Mouse (Mus musculus): Measurements from ENCODE around the gene Zc3h14. TPM values are rescaled to one million over a fixed set of nuclear protein-coding genes. Genes with fewer than 3 reads are reported as not detected.

Zc3h14 gene
- 103 and 109 TPM in 2 replicates for polyA plus RNA-seq (2015; fragmentation: Nextera tagmentation; extraction: Ambion mirVana)

DNA sequence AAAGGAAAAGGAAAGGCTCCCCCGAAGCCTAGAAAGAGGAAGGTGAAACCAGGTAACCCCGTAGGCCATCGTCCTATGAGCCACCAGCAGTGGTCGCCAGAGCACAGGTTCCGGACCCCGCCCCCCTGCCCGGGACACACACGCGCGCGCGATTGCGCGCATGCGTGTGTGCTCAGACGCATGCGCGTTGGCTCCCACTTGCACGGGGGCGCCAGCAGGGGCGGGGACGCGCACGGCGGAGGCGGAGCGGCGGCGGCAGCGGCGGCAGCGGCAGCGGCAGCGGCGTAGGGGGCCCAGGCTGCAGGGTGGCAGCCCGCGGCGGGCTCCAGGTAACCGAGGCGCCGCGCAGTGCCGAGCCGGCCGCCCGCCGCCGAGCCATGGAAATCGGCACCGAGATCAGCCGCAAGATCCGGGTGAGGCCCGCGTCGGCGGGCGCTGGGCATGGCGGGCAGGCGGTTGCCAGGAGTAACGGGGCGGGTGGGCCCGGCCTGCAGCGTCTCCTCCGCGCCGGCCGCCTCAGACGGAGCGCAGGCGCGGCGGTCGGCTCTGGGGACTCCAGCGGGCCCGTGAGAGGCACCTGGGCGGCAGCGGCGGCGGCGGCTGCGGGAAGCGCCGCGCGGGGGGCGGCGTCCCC, at the start of gene Zc3h14:
TSS of gene Zc3h14 (plus strand) at position 219 of the 634 bp plus-strand sequence.
- no peaks in the 10 kb centered on the region for H3K9me3 ChIP-seq
- H3K4me3 ChIP-seq: peak within 1 kb of the TSS; percentile 97
- H3K9ac ChIP-seq: peak within 1 kb of the TSS; percentile 98
- ATAC-seq (ENCODE audit: low FRiP score, low read depth): peak; percentile 92
- no peaks in the 10 kb centered on the region for H3K36me3 ChIP-seq
- peaks cover 33% of the 10 kb centered on the region for H3K4me1 ChIP-seq (replicated peaks)
- H3K27ac ChIP-seq (replicated peaks): peak within 1 kb of the TSS; percentile 96
- peak within 1 kb of the TSS; percentile 75 for H3K4me2 ChIP-seq
- H3K27me3 ChIP-seq: no peaks in the 10 kb centered on the region
- whole genome bisulfite sequencing: under 1% methylated on average over 64 of the region's 87 CpGs

DNA sequence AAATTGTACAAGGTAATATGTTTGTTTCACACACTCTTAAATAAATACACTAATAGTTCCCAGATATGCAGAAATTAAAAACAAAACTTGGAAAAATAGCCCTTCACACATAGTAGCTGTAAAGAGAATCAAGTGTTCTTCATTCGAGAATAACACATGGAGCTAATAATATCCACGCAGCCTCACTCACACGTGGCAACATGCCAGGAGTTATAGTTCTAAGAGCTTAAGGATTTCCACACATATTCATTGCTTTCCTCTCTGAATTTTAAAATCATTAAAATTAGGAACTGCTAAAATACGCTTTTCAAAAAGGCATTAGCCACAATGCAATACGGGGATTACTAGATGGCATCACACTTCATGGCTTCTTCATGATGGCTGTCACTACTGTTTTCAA, 49.6 kb upstream of the Zc3h14 start:
- Histone ChIP-seq H3K9ac (no peak overlapping the region), H3K9me3 (no peaks in the 10 kb centered on the region), H3K27ac (replicated peaks) (no peak overlapping the region), H3K4me2 (no peak overlapping the region), H3K4me3 (no peak overlapping the region), H3K36me3 (no peaks in the 10 kb centered on the region; the same call in 1 of the 2 replicates), H3K4me1 (replicated peaks) (no peaks in the 10 kb centered on the region), H3K27me3 (no peaks in the 10 kb centered on the region)
- 86% methylated on average over 5 of the region's 5 CpGs for WGBS
- ATAC-seq (ENCODE audit: low FRiP score, low read depth): no peak

DNA sequence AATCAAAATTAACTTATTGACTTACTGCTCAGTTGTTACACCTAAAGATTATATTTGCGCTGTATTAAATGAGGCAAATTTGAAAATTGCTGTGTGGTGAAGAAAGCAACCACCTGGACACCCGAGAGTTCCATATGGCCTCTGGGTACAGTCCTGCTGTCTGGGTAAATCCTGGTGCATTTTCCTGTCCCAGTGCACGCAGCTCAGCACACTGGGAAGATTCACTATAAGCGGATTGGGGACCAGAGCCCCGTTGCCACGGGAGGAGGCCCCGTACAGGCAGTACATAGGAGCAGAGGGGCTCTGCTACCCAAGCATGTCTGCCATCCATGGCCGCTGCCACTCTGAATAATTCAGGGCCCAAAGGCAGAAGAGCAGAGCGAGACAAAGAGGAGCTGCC, 45.2 kb upstream of the Zc3h14 start:
- Histone ChIP-seq H3K4me1 (replicated peaks) (no peaks in the 10 kb centered on the region), H3K27me3 (no peaks in the 10 kb centered on the region), H3K4me2 (no peak overlapping the region), H3K9me3 (no peaks in the 10 kb centered on the region), H3K9ac (no peak overlapping the region), H3K36me3 (no peaks in the 10 kb centered on the region; the same call in 1 of the 2 replicates), H3K4me3 (no peak overlapping the region), H3K27ac (replicated peaks) (no peak overlapping the region)
- ATAC-seq (ENCODE audit: low FRiP score, low read depth): no peak
- 78% methylated on average over 9 of the region's 9 CpGs for WGBS

DNA sequence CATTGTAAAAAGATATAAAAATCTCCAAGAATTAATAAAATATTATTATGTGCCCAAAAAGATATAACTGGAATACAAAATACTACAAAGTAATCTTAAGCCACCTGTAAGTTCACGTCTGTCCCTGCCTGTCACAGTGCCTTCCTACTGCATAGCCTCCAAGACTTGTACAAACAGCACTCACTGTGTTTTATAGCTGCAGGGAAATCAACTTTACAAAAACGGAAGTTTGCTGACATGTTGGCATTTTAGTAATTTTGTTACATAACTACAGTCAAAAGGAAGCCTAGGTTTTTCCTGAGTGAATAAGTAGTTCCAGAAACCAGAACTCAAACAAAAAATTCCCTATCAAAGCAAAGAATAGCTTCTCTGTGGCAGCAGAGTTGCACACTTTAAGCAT, 43.2 kb upstream of the Zc3h14 start:
- H3K4me2 ChIP-seq: no peak overlapping the region
- H3K27ac ChIP-seq (replicated peaks): no peak overlapping the region
- H3K4me3 ChIP-seq: no peak overlapping the region
- no peaks in the 10 kb centered on the region for H3K27me3 ChIP-seq
- H3K4me1 ChIP-seq (replicated peaks): no peaks in the 10 kb centered on the region
- H3K9ac ChIP-seq: no peak overlapping the region
- no peak for ATAC-seq (ENCODE audit: low FRiP score, low read depth)
- WGBS: 80% methylated on average over 2 of the region's 2 CpGs
- H3K9me3 ChIP-seq: no peaks in the 10 kb centered on the region
- H3K36me3 ChIP-seq: no peaks in the 10 kb centered on the region; the same call in 1 of the 2 replicates

DNA sequence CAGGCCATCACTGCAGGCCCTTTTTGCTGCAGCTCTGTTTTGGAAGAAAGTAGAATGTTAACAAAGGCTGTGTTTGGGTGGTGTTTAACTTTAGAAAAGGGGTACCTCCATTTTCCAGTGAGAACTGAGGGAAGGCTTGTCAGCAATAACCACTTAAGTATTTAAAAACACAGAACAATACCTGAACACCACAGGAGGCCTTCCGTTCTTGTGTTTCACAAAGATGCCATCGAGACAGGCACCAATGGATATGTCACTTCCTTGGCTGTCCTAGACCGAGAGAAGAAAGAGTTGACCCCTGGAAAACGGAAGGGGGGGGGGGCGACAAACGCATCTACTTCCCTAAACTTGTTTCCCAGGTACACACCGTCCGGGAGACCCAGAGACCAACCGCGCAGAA, 42.8 kb upstream of the Zc3h14 start:
- H3K4me1 ChIP-seq (replicated peaks): no peaks in the 10 kb centered on the region
- H3K36me3 ChIP-seq: no peaks in the 10 kb centered on the region; the same call in 1 of the 2 replicates
- H3K27me3 ChIP-seq: no peaks in the 10 kb centered on the region
- H3K4me3 ChIP-seq: no peak overlapping the region
- no peak for ATAC-seq (ENCODE audit: low FRiP score, low read depth)
- no peak overlapping the region for H3K9ac ChIP-seq
- H3K27ac ChIP-seq (replicated peaks): no peak overlapping the region
- no peaks in the 10 kb centered on the region for H3K9me3 ChIP-seq
- 72% methylated on average over 10 of the region's 10 CpGs for WGBS
- H3K4me2 ChIP-seq: no peak overlapping the region

DNA sequence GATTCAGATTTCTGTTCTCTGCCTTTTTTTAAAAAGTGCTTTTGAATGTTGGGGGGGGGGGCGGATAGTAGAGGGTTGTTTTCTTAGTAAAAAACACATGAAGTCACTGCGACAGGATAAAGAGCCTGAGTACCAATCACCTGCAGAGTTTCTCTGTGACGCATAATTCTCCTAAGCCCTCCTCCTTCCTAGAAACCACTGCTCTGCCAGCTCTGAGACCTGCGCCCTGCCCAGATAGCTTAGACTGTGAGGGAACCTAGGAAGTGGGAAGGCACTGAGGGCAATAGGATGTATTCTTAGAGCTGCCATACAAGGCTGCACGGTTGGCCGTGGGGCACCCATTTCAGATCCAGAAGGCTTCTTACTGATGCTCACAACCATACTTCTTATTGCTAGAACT, 33.9 kb upstream of the Zc3h14 start:
- no peak overlapping the region for H3K27ac ChIP-seq (replicated peaks)
- H3K36me3 ChIP-seq: no peaks in the 10 kb centered on the region
- ATAC-seq (ENCODE audit: low FRiP score, low read depth): no peak
- no peak overlapping the region for H3K4me2 ChIP-seq
- WGBS: 70% methylated on average over 6 of the region's 6 CpGs
- no peaks in the 10 kb centered on the region for H3K4me1 ChIP-seq (replicated peaks)
- no peaks in the 10 kb centered on the region for H3K9me3 ChIP-seq
- H3K4me3 ChIP-seq: no peak overlapping the region
- no peaks in the 10 kb centered on the region for H3K27me3 ChIP-seq
- no peak overlapping the region for H3K9ac ChIP-seq

DNA sequence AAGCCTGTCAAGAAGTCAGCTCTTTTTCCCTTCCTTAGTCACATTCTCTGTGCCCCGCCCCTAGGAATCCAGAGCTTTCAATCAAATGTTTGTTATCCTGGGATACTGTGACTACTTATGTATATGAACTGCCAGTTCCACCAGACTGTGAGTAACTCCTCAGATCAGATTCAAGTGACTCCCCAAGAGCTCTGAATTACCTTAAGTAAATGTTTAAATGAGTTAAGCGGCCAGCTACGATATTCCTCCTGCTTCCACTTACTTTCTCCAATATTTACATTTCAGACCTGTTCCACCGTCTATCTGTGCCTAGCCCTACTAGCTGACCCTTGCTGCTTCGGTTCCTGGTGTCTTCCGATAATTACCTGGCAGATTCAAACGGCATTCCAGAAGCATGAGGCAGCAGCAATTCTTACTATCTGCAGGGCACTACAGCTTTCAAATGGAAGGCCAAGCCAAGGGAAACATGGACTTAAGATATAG, 33.1 kb upstream of the Zc3h14 start:
- no peaks in the 10 kb centered on the region for H3K27me3 ChIP-seq
- H3K36me3 ChIP-seq: no peaks in the 10 kb centered on the region
- no peak for ATAC-seq (ENCODE audit: low FRiP score, low read depth)
- no peak overlapping the region for H3K9ac ChIP-seq
- H3K27ac ChIP-seq (replicated peaks): no peak overlapping the region
- H3K4me2 ChIP-seq: no peak overlapping the region
- no peaks in the 10 kb centered on the region for H3K4me1 ChIP-seq (replicated peaks)
- no peaks in the 10 kb centered on the region for H3K9me3 ChIP-seq
- no peak overlapping the region for H3K4me3 ChIP-seq
- WGBS: 71% methylated on average over 7 of the region's 7 CpGs

DNA sequence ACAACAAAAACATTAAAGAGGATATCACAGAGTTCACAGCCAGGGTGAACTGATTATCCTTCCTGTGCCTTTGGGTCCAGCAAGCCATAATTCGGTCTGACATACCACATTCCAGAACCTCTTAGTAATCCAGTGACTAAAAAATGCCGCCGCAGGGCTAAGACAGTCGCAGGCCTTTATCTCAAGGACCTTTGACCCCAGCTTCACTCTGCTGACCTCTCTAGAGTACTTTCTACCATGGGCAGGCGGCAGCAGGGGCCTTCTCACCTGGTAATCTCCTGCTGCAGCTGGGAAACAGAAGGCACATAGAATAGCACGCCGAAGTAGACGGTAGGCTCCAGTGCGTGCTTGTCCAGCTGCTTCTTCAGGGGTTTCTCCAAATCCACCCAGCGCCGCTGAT, 32.0 kb upstream of the Zc3h14 start:
- WGBS: 44% methylated on average over 11 of the region's 11 CpGs

DNA sequence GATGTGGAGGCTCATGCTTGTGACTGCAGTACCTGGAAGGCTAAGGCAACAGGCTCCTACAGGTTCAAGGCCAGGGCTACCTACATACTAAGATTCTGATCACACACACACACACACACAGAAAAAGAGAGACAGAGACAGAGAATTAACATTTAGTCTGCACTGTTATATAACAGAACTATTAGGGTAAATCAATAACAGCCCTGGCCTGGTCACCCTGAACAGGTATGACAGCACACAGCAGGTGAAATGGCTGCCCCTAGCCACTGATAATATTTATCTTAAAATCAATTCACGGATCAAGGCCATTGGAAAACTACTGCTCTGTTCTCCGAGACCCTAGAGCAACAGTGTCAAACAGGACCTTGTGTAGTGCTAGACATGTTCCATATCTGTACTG, 30.6 kb upstream of the Zc3h14 start:
- Histone ChIP-seq H3K4me1 (replicated peaks) (peaks cover 12% of the 10 kb centered on the region), H3K4me3 (no peak overlapping the region), H3K36me3 (no peaks in the 10 kb centered on the region), H3K9me3 (no peaks in the 10 kb centered on the region), H3K27me3 (no peaks in the 10 kb centered on the region), H3K4me2 (no peak overlapping the region), H3K27ac (replicated peaks) (no peak overlapping the region), H3K9ac (no peak overlapping the region)
- WGBS: 83% methylated on average over 2 of the region's 2 CpGs
- no peak for ATAC-seq (ENCODE audit: low FRiP score, low read depth)

More for the DNA sequence above, 32.0 kb upstream of the Zc3h14 start:
- Histone ChIP-seq H3K36me3 (no peaks in the 10 kb centered on the region), H3K27me3 (no peaks in the 10 kb centered on the region), H3K9me3 (no peaks in the 10 kb centered on the region), H3K27ac (replicated peaks) (no peak overlapping the region), H3K4me2 (no peak overlapping the region), H3K9ac (no peak overlapping the region), H3K4me1 (replicated peaks) (no peaks in the 10 kb centered on the region; the same call in 1 of the 2 replicates), H3K4me3 (no peak overlapping the region)
- ATAC-seq (ENCODE audit: low FRiP score, low read depth): no peak

DNA sequence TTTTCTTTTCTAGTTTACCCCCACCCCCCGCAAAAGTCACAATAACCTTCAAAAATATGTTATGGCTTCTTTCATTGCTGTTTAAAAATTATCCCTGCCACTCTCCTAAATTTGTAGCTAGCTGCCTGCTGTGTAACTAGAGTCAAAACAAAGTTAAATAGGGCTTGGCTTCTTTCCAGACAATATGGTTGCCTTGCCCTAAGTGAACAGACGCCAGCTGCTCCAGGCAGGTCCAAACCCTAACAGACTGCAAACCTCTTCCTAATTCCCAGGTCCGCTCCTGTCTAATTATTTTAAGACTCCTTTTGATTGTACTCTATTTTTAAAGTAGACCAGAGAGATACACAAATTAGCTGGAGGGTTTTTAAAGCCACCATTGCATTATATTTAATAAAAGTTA, 26.1 kb upstream of the Zc3h14 start:
- Histone ChIP-seq H3K9me3 (no peaks in the 10 kb centered on the region), H3K27ac (replicated peaks) (no peak overlapping the region), H3K9ac (no peak overlapping the region), H3K36me3 (no peaks in the 10 kb centered on the region), H3K4me3 (no peak overlapping the region), H3K4me2 (no peak overlapping the region), H3K27me3 (no peaks in the 10 kb centered on the region), H3K4me1 (replicated peaks) (peaks cover 19% of the 10 kb centered on the region)
- 40% methylated on average over 3 of the region's 3 CpGs for WGBS
- peak; percentile 51; the same call in 1 of the 2 replicates for ATAC-seq (ENCODE audit: low FRiP score, low read depth)

DNA sequence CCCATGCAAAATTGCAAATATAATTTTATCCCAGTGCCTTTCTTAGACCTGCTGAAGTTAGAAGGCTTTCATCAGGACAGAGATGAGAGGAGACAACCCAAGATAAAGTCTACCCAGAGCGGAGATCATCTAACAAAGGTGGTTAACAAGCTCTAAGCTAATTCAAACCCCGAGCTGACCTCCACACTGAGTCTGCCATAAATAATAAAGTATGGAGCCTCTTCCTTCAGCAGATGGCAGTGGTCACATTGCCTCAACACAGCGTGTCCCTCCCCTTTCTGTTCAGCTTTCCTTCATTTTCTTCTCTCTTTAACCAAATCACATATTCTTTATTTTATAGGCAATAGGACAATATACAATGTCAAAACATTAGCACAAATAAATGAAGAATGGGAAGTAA, 25.7 kb upstream of the Zc3h14 start:
- no peak overlapping the region for H3K9ac ChIP-seq
- H3K27me3 ChIP-seq: no peaks in the 10 kb centered on the region
- H3K4me3 ChIP-seq: no peak overlapping the region
- H3K4me1 ChIP-seq (replicated peaks): peaks cover 19% of the 10 kb centered on the region
- no peak overlapping the region for H3K27ac ChIP-seq (replicated peaks)
- H3K36me3 ChIP-seq: no peaks in the 10 kb centered on the region
- H3K9me3 ChIP-seq: no peaks in the 10 kb centered on the region
- WGBS: 51% methylated on average over 3 of the region's 3 CpGs
- no peak overlapping the region for H3K4me2 ChIP-seq
- ATAC-seq (ENCODE audit: low FRiP score, low read depth): no peak

DNA sequence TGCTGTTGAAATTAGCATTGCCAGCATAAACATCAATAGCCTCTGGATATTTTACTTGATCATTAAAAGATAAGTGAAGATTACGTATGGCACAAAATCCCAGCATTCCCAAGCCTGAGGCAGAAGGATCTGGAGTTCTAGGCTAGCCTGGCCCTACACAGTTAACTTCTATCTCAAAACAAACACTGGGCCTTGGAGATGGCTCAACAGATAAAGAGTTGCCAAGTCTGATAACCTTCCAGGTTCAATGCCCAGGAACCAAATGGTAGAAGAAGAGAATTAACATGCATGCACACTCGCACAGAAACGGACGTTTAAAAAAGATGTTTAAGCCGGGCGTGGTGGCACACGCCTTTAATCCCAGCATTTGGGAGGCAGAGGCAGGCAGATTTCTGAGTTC, 22.5 kb upstream of the Zc3h14 start:
- Histone ChIP-seq H3K4me1 (replicated peaks) (peaks cover 19% of the 10 kb centered on the region), H3K4me2 (no peak overlapping the region), H3K36me3 (no peaks in the 10 kb centered on the region), H3K9ac (no peak overlapping the region), H3K4me3 (no peak overlapping the region), H3K9me3 (no peaks in the 10 kb centered on the region), H3K27ac (replicated peaks) (no peak overlapping the region), H3K27me3 (no peaks in the 10 kb centered on the region)
- 94% methylated on average over 7 of the region's 7 CpGs for WGBS
- ATAC-seq (ENCODE audit: low FRiP score, low read depth): no peak

DNA sequence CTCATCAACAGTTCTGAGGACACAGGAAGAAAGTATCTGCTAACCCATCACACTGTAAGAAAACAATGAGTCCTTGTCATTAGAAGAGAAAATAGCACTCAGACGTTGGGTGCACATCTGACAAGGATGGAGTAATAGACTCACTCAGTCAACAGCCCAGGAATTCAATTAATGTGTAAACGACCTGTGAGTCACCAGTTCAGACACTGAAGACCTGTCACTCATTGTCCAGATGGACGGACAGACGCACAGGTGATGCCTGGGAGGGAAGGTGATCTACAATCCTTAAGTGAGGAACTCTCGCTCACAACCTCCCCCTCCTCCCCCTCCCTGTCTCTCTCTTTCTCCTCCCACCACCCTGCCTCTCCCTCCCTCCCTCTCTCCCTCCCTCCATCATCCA, 21.8 kb upstream of the Zc3h14 start:
- H3K9me3 ChIP-seq: no peaks in the 10 kb centered on the region
- no peak overlapping the region for H3K27ac ChIP-seq (replicated peaks)
- no peaks in the 10 kb centered on the region for H3K36me3 ChIP-seq
- no peak overlapping the region for H3K9ac ChIP-seq
- no peak for ATAC-seq (ENCODE audit: low FRiP score, low read depth)
- no peak overlapping the region for H3K4me2 ChIP-seq
- 77% methylated on average over 5 of the region's 5 CpGs for WGBS
- H3K27me3 ChIP-seq: no peaks in the 10 kb centered on the region
- H3K4me1 ChIP-seq (replicated peaks): peaks cover 18% of the 10 kb centered on the region
- H3K4me3 ChIP-seq: no peak overlapping the region
